Mouse (Mus musculus) hindbrain, embryonic 13.5 days (tissue): ENCODE measurements at regions not wholly inside any gene's neighbourhood (a gene's known extent, or its start where the extent isn't known, plus 50 kb on each side); places are given as distances from the start of the nearest gene placed in this dataset.

Source experiments
- ATAC-seq: fragments of 200-750 bp; cut with Nextera tagmentation; 2 replicates; pipeline ENCODE4 v1.8.0; 2017; ENCODE audit warnings: moderate TSS enrichment; ENCODE audit not compliant: low FRiP score
- H3K27ac ChIP-seq: fragments of 300-500 bp; sonication (generic); 2 replicates; pipeline ENCODE4 v1.5.1; 2015; ENCODE audit warnings: inconsistent platforms, mild to moderate bottlenecking, moderate library complexity
- H3K27me3 ChIP-seq: fragments of 300-500 bp; sonication (generic); 2 replicates; pipeline ENCODE4 v1.6.1; 2015; ENCODE audit warnings: mild to moderate bottlenecking, inconsistent platforms
- H3K36me3 ChIP-seq: fragments of 300-500 bp; sonication (generic); 2 replicates; pipeline ENCODE4 v1.6.1; 2015; ENCODE audit warnings: mild to moderate bottlenecking, inconsistent platforms
- H3K4me1 ChIP-seq: fragments of 300-500 bp; sonication (generic); replicated peaks from 2 replicates; pipeline ENCODE4 v1.6.1; 2015; ENCODE audit warnings: inconsistent platforms
- H3K4me2 ChIP-seq: fragments of 300-500 bp; sonication (generic); 2 replicates; pipeline ENCODE4 v1.6.1; 2015; ENCODE audit warnings: inconsistent platforms, mild to moderate bottlenecking, moderate library complexity
- H3K4me3 ChIP-seq: fragments of 300-500 bp; sonication (generic); 2 replicates; pipeline ENCODE4 v1.5.1; 2015; ENCODE audit warnings: mild to moderate bottlenecking, inconsistent platforms
- H3K9ac ChIP-seq: fragments of 300-500 bp; sonication (generic); 2 replicates; pipeline ENCODE4 v1.6.1; 2015; ENCODE audit warnings: mild to moderate bottlenecking, inconsistent platforms
- H3K9me3 ChIP-seq: fragments of 300-500 bp; sonication (generic); 2 replicates; pipeline ENCODE4 v1.6.1; 2016; ENCODE audit warnings: inconsistent platforms
- WGBS: fragments of 180-500 bp; shearing (Covaris S2); methylation state at CpG from one replicate; pipeline ENCODE4 v1.1.7; 2015; 5-methylcytosine and 5-hydroxymethylcytosine counted together

DNA sequence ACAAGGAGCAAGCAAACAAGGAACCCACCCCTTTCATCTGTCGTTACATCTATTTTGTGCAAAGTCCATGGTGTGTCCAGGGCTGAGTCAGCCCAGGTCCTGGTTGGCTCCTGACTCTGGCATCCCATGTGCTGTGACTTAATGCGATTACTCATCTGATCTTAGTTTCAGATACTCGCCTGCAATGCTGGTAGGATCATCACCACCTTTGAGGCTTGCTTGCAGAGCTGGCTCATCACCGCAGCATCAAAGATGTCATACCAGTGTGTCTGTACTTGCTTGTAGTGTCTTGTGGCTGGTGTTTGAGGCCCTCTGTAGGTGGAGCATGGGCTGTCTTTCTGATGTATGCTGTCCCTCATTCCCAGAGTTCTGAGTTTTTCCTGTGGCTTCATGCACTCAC lies 93.0 kb upstream of the Irf2bp2 start:
- ATAC-seq, result no peak
- Histone ChIP-seq H3K4me3 (no peak overlapping the region), H3K27me3 (no peaks in the 10 kb centered on the region), H3K4me1 (peaks cover 10% of the 10 kb centered on the region; the same call in 1 of the 2 replicates), H3K4me2 (no peak overlapping the region), H3K36me3 (no peaks in the 10 kb centered on the region), H3K9me3 (no peaks in the 10 kb centered on the region), H3K27ac (no peak overlapping the region), H3K9ac (no peak overlapping the region)
- 96% methylated on average over 4 of the region's 4 CpGs for WGBS

DNA sequence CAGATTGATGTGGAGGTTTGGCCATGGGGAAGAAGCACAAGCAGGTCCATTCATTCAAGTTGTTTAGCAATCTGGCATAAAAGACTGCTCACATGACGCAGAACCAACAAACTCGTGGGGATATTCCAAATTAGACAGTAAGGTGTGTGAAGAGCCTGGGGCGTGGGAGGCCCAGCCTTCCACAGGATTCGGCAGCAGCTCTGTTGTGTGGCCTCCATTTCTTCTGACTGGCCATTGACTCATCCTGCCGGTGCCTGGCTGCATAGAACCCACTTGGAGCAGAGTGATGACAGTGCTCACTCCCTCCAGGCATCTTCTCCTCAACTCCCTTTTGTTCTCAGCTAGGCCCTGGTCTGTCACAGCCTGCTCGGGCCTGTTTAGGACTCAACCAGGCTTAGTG lies 91.6 kb upstream of the Irf2bp2 start:
- H3K9me3 ChIP-seq, result no peaks in the 10 kb centered on the region
- 77% methylated on average over 6 of the region's 6 CpGs for WGBS
- no peak overlapping the region for H3K4me3 ChIP-seq
- H3K27ac ChIP-seq, result no peak overlapping the region
- H3K4me1 ChIP-seq, result peaks cover 10% of the 10 kb centered on the region; the same call in 1 of the 2 replicates
- no peaks in the 10 kb centered on the region for H3K27me3 ChIP-seq
- no peak overlapping the region for H3K4me2 ChIP-seq
- H3K9ac ChIP-seq, result no peak overlapping the region
- H3K36me3 ChIP-seq, result no peaks in the 10 kb centered on the region
- ATAC-seq, result no peak

DNA sequence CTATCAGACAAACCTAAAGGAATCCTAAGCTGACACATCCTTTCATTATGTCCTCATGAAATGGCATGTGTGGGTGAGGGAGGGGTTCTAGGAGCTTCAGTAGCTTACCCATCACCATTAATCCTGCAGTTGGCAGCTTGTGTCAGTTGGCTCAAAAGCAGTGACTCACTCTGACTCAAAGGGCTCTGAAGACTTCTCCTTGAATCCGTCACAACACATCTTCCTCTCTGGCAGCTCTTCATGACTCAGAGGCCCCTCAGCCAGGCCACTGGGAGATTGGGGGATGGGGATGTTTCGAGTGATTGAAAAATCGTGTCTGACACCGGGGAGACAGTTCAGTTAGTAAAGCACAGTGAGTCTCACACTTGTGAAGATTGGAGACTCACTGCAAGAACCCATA lies 90.2 kb upstream of the Irf2bp2 start:
- no peak overlapping the region for H3K4me3 ChIP-seq
- peaks cover 10% of the 10 kb centered on the region; the same call in 1 of the 2 replicates for H3K4me1 ChIP-seq
- no peak overlapping the region for H3K4me2 ChIP-seq
- WGBS, result 58% methylated on average over 4 of the region's 4 CpGs
- H3K9me3 ChIP-seq, result no peaks in the 10 kb centered on the region
- H3K36me3 ChIP-seq, result no peaks in the 10 kb centered on the region
- H3K9ac ChIP-seq, result no peak overlapping the region
- no peaks in the 10 kb centered on the region for H3K27me3 ChIP-seq
- no peak overlapping the region for H3K27ac ChIP-seq
- ATAC-seq, result no peak

DNA sequence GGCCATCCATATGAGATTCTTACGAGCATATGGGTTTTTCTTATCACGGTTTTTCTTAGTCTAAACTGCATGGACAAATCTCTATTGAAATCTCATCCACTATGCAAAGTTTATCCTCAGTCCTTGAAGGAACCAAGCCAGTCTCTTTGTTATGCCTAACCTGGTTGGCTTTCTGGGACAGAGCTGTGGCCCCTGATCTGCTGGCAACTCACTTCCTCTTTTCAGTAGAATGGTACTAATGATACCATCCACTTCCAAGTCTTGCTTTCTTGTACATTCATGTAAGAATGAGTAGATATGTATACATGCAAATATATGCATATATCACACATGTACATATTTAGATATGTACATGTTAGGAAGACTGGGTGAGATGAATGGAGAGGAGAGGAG lies 89.8 kb upstream of the Irf2bp2 start:
- ATAC-seq, result no peak
- H3K36me3 ChIP-seq, result no peaks in the 10 kb centered on the region
- H3K9me3 ChIP-seq, result no peaks in the 10 kb centered on the region
- H3K27ac ChIP-seq, result no peak overlapping the region
- no peak overlapping the region for H3K4me3 ChIP-seq
- 98% methylated on average over 2 of the region's 2 CpGs for WGBS
- H3K9ac ChIP-seq, result no peak overlapping the region
- peaks cover 13% of the 10 kb centered on the region for H3K4me1 ChIP-seq
- no peaks in the 10 kb centered on the region for H3K27me3 ChIP-seq
- H3K4me2 ChIP-seq, result no peak overlapping the region

DNA sequence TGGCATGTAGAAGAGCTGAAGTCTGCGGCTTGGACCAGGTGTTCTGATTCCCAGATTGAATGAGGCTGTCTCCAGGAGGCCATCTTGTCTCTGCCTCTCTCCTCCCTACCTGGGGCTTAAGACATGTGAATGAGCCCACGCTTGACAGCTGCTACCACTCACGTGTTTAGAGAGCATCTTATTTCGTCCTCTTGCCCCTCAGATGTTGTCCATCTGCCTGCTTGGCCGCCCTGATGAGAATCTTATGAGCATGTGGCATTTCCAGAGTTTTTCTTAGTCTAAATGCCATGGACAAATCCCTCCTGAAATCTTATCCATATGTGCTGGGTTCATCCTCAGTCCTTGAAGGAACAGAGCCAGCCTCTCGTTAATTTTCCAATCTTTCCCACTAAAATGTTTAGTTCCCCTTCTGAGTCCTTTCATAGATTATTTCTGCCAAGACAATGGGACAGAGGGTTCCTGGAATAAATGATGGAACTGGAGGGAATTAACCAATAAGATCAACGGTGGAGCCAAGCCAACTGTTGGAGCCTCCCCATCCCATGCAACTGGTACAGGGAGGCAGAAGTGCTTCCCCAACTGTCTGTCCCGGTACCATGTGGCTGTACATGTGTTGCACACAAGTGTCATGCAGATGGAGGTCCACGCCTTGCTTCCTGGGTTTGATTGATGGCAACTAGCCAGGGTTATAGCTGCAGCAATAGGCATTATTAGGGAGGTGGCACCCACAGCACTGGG lies 89.2 kb upstream of the Irf2bp2 start:
- Histone ChIP-seq H3K4me2 (no peak overlapping the region), H3K27me3 (no peaks in the 10 kb centered on the region), H3K9ac (no peak overlapping the region), H3K9me3 (no peaks in the 10 kb centered on the region), H3K4me1 (peaks cover 19% of the 10 kb centered on the region), H3K4me3 (no peak overlapping the region), H3K27ac (no peak overlapping the region), H3K36me3 (no peaks in the 10 kb centered on the region)
- 86% methylated on average over 9 of the region's 9 CpGs for WGBS
- no peak for ATAC-seq

DNA sequence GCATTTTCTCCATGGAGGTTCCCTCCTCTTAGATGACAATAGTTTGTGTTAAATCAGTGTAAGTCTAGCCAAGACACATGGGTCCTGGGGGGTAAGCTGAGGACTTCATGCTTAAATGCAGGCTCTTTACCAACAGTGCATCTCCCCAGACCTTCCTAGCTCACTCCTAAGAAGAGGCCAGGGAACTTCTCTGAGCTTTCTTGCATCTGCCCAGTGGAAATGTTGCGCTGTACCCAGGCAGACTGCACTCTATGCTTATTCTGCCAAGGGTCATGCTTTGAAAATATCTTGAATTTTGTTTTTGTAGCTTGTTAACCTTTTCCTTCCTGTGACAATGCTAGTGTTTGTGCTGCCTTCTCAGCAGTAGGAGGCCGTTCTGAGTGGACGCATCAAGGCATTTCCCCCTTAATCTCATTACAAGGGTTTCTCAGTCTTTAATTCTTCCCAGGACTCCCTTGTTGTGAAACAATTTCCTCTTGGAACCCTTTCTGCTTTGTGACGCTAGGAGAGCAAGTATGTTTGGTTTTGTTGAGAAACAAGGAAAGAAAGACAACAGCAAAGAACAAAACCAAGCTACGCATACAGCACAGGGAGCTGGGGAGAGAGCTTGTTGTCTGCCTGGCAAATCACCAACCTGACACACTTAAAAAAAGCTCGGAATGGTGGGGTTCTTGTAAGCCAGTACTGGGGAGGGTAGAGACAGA lies 88.3 kb upstream of the Irf2bp2 start:
- Histone ChIP-seq H3K4me1 (peaks cover 27% of the 10 kb centered on the region), H3K9me3 (no peaks in the 10 kb centered on the region), H3K36me3 (no peaks in the 10 kb centered on the region), H3K4me3 (no peak overlapping the region), H3K9ac (no peak overlapping the region), H3K27ac (no peak overlapping the region), H3K27me3 (no peaks in the 10 kb centered on the region), H3K4me2 (no peak overlapping the region)
- ATAC-seq, result no peak
- WGBS, result 51% methylated on average over 6 of the region's 6 CpGs

DNA sequence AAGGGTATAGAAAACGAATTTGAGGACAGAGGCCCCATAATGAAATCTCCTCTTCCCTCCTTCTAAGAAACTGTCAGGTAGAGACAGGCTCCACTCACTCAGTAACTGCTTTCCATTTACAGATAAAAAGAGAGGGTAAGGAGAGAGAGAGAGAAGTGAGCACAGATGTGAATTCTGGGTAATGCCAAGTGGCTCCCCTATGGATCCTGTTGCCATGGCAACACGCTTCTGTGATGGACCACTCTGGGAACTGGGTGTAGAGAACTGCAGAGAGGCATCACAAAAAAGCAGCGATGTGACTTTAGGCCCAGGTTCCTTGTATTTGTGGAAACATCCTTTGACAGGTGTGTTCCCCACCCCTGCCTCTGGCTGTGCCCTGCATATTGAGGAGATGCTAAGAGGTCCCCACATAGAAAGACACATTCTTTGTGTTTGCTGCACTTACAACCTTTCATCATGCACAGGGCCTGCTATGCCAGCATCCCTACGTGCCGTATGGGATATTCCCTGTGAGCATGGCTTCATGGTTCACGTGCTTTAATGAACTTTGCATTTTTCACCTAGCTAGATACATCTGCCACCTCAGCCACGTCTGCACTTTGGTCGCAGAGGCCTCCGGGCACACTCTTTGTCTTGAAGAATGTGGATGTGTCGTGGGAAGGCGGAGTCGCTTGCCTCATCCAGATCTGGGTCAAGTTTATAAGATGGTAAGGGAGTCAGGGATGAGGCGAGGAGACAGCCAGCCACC lies 84.4 kb upstream of the Irf2bp2 start:
- H3K4me1 ChIP-seq, result peaks cover 21% of the 10 kb centered on the region
- peak; percentile 76; the same call in 1 of the 2 replicates for ATAC-seq
- peak overlapping the region; percentile 84 for H3K27ac ChIP-seq
- no peak overlapping the region for H3K4me2 ChIP-seq
- H3K27me3 ChIP-seq, result no peaks in the 10 kb centered on the region
- no peak overlapping the region for H3K9ac ChIP-seq
- no peaks in the 10 kb centered on the region for H3K9me3 ChIP-seq
- H3K4me3 ChIP-seq, result no peak overlapping the region
- H3K36me3 ChIP-seq, result no peaks in the 10 kb centered on the region
- 58% methylated on average over 13 of the region's 13 CpGs for WGBS

DNA sequence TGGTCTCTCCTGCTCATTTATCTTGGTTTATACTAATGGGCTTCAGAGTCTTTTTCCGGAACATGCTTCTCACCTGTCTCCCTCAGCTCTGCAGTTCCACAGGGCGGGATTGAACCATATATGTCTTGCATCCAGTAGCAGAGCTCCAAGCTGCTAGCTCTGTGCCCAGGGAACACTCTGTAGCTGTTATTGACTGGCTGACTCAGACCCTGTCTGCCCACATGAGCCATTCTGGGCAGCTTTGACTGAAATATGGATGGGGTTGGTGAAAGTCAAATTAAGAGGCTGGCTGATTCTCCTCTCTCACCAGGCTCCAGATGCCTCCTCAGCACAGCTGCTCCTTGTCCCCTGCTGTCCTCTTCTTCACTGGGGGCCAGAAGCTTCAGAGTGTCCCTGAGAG lies 81.4 kb upstream of the Irf2bp2 start:
- 91% methylated on average over 2 of the region's 2 CpGs for WGBS

DNA sequence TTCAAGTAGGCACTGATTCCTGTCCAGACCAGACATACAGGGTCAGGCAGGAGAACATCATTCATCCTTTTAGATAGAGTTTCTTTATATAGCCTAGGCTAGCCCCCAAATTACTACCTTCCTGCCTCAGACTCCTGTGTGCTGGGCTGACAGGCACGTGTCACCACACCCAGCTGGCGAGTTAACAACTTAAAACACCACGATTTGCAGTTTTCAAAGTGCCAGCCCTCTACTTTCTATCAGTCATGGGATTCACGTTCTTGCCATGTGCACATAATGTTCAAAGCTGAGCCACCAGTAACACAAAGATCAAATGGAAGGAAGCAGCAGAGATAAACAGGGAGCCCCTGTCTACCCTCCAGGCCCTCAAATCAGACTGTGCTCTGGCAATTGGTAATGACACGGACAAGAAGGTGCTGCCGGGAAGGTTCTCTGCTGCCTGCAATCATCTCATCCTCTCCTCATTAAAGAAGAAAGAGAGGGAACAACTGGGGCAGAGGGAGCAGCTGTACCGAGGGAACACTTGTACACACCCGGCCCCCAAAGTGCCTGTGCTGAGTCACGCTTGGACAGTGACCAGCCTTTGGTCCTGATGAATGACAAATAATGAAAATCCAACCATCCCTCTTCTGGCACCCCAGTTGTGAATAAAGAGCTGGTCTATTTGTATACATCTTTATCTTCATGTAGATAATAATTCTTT lies 79.4 kb upstream of the Irf2bp2 start:
- ATAC-seq, result no peak
- Histone ChIP-seq H3K4me3 (no peak overlapping the region), H3K36me3 (no peaks in the 10 kb centered on the region), H3K27me3 (no peaks in the 10 kb centered on the region), H3K9me3 (no peaks in the 10 kb centered on the region), H3K27ac (no peak overlapping the region), H3K4me2 (no peak overlapping the region), H3K9ac (no peak overlapping the region), H3K4me1 (peaks cover 27% of the 10 kb centered on the region)
- WGBS, result 68% methylated on average over 9 of the region's 9 CpGs

More for the DNA sequence above, 81.4 kb upstream of the Irf2bp2 start:
- H3K27ac ChIP-seq, result no peak overlapping the region
- H3K27me3 ChIP-seq, result no peaks in the 10 kb centered on the region
- ATAC-seq, result no peak
- no peaks in the 10 kb centered on the region for H3K9me3 ChIP-seq
- H3K36me3 ChIP-seq, result no peaks in the 10 kb centered on the region
- H3K4me1 ChIP-seq, result peaks cover 16% of the 10 kb centered on the region
- no peak overlapping the region for H3K4me2 ChIP-seq
- H3K4me3 ChIP-seq, result no peak overlapping the region
- H3K9ac ChIP-seq, result no peak overlapping the region

DNA sequence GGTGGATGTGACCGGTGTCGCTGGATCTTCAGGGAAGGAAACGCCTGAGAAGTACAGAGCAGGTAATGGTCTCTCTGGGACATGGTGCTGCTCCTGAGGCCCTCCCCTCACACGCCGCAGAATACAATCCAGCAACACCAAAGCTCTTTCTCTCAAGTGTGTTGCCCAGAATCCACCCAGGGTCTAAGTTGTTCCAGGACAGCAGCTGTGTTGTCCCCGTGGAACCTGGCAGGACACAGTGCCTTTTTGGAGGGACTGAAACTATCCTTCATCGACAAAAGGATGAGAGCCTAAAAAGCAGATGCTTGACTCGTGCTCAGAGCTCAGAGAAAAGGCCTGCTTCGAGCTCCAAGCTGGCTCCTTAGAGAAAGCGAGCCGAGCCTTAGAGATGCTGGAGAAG lies 77.8 kb upstream of the Irf2bp2 start:
- Histone ChIP-seq H3K4me2 (no peak overlapping the region), H3K27me3 (no peaks in the 10 kb centered on the region), H3K4me1 (peaks cover 33% of the 10 kb centered on the region), H3K36me3 (no peaks in the 10 kb centered on the region), H3K27ac (no peak overlapping the region), H3K9me3 (no peaks in the 10 kb centered on the region), H3K4me3 (no peak overlapping the region), H3K9ac (no peak overlapping the region)
- WGBS, result 93% methylated on average over 11 of the region's 11 CpGs
- no peak for ATAC-seq

DNA sequence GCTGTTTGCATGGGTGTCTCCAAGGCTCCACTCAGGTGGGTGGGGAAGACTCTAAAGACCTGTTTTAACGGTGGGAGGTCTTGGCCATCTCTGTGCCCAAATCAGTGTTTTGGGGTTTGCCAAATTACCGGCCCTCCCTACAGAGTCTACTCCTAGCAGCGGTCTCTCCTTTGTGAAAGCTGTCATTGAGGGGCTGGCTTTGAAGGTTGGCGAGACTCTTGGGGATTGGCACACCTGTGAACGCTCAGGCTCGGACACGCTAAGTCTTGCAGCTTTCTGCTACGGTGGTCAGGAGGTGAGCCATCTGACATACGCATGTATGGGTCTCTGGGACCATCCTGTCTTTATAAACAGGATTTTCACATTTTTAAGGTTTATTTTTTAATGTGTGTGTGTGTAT lies 76.1 kb upstream of the Irf2bp2 start:
- H3K36me3 ChIP-seq, result no peaks in the 10 kb centered on the region
- no peaks in the 10 kb centered on the region for H3K9me3 ChIP-seq
- H3K4me1 ChIP-seq, result peaks cover 50% of the 10 kb centered on the region
- no peak overlapping the region for H3K9ac ChIP-seq
- no peak overlapping the region for H3K27ac ChIP-seq
- no peaks in the 10 kb centered on the region for H3K27me3 ChIP-seq
- no peak overlapping the region for H3K4me2 ChIP-seq
- WGBS, result 94% methylated on average over 9 of the region's 9 CpGs
- ATAC-seq, result no peak
- H3K4me3 ChIP-seq, result no peak overlapping the region

DNA sequence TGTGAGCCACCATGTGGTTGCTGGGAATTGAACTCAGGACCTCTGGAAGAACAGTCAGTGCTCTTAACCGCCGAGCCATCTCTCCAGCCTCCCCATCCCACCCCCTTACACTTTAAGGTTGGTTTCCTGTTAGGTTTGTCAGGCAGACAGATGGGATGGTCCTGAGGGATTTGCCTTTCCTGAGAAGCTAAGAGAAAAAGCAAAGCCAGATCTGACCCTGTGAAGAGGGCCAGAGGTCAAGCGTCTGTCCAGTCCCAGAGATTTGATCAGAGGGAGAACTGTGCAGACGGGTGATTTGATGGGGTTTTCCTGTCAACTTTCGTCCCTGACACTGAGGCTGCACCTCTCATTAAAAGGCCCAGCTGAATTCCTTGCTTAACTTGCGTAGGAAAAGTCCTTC lies 75.4 kb upstream of the Irf2bp2 start:
- peaks cover 58% of the 10 kb centered on the region for H3K4me1 ChIP-seq

More for the DNA sequence above, 75.4 kb upstream of the Irf2bp2 start:
- Histone ChIP-seq H3K27ac (peak overlapping the region; percentile 99; the same call in 1 of the 2 replicates), H3K36me3 (no peaks in the 10 kb centered on the region), H3K9ac (no peak overlapping the region), H3K4me2 (no peak overlapping the region), H3K9me3 (no peaks in the 10 kb centered on the region), H3K27me3 (no peaks in the 10 kb centered on the region), H3K4me3 (no peak overlapping the region)
- no peak for ATAC-seq
- 67% methylated on average over 6 of the region's 6 CpGs for WGBS
